Mouse (Mus musculus): ENCODE results near the gene Camk2g. TPM values are rescaled to one million over a fixed set of nuclear protein-coding genes. Genes with fewer than 3 reads are reported as not detected.
A peak's percentile ranks its signal among the peaks of the same experiment; 100 is the strongest.

Camk2g gene
- total and polyA plus RNA-seq, 3 experiments: 14.1 to 27.1 TPM; not detected in 1

DNA sequence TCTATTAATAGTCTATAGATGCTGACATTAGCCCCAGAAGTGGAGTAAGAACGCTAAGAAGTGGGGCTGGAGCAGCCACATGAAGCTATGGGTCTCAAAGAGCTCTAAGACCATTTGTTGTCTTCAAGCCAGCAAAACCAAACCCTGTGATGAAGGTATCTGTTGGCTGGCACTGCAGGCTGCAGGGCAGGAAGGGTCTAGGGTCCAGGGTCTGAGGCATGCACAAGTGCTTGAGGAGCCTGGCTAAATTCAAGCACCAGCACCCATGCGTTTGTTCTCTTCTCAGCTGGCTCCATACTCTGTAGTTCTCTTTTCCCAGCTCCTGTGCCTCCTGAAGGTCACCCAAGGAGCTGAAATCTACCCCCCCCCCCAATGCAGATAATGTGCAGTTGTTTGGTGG lies 58.8 kb downstream of the Camk2g start:
- peaks cover 28 to 45% of the 10 kb centered on the region in 2 experiments for H3K4me1 ChIP-seq (ENCODE audit: control insufficient read depth in 1 of 2, insufficient read depth in 2 of 2, low read length in 2 of 2)
- no peak for TF ChIP-seq ZNF384 (IDR thresholded peaks at IDR 0.05; ENCODE audit: low read depth, low read length)
- TF ChIP-seq EP300 (IDR thresholded peaks at IDR 0.05; ENCODE audit: low read depth in 1 of 2, low read length in 2 of 2): no peak
- no peak for TF ChIP-seq MAFK (IDR thresholded peaks at IDR 0.05; ENCODE audit: borderline replicate concordance, low read depth, low read length)
- no peak for TF ChIP-seq RAD21 (IDR thresholded peaks at IDR 0.05; ENCODE audit: low read depth, low read length)
- no peak for TF ChIP-seq KAT2A (conservative IDR thresholded peaks at IDR 0.05; ENCODE audit: low read depth, low read length)
- no peak for TF ChIP-seq E2F4 (IDR thresholded peaks at IDR 0.05; ENCODE audit: borderline replicate concordance, low read depth, low read length)
- no peak for TF ChIP-seq ETS1 (IDR thresholded peaks at IDR 0.05; ENCODE audit: low read depth, low read length)
- TF ChIP-seq NELFE (IDR thresholded peaks at IDR 0.05; ENCODE audit: low read depth, low read length): no peak
- TF ChIP-seq MAZ (IDR thresholded peaks at IDR 0.05; ENCODE audit: low read depth, low read length): no peak
- TF ChIP-seq POLR2AphosphoS5 (IDR thresholded peaks at IDR 0.05; ENCODE audit: borderline replicate concordance, low read depth, low read length): no peak
- TF ChIP-seq POLR2AphosphoS2 (IDR thresholded peaks at IDR 0.05; ENCODE audit: low read length): no peak
- no peak for TF ChIP-seq CHD1 (IDR thresholded peaks at IDR 0.05; ENCODE audit: low read depth, low read length)
- no peaks in the 10 kb centered on the region for H3K27me3 ChIP-seq (ENCODE audit: control insufficient read depth in 1 of 2, insufficient read depth in 2 of 2, low read length in 2 of 2)
- DNase-seq (ENCODE audit: low read depth, low spot score): no peak
- H3K36me3 ChIP-seq (ENCODE audit: control insufficient read depth in 1 of 2, insufficient read depth in 2 of 2, low read length in 2 of 2): peaks cover 11 to 38% of the 10 kb centered on the region in 2 experiments
- peaks cover 17% of the 10 kb centered on the region for H3K79me2 ChIP-seq (ENCODE audit: control insufficient read depth, insufficient read depth, low read length, poor library complexity)
- no peak overlapping the region for H3K4me3 ChIP-seq (ENCODE audit: control insufficient read depth in 1 of 2, insufficient read depth in 1 of 2, low read depth in 2 of 2, low read length in 2 of 2)
- peak overlapping the region; percentile 18; the same call in 1 of the 2 replicates for H3K9ac ChIP-seq (ENCODE audit: control insufficient read depth, low read depth, low read length, poor library complexity, severe bottlenecking)
- no peaks in the 10 kb centered on the region for H3K9me3 ChIP-seq (replicated peaks; ENCODE audit: insufficient read depth, low read length)
- peak overlapping the region; percentile 66 for H3K27ac ChIP-seq (ENCODE audit: control insufficient read depth, low read depth, low read length)

DNA sequence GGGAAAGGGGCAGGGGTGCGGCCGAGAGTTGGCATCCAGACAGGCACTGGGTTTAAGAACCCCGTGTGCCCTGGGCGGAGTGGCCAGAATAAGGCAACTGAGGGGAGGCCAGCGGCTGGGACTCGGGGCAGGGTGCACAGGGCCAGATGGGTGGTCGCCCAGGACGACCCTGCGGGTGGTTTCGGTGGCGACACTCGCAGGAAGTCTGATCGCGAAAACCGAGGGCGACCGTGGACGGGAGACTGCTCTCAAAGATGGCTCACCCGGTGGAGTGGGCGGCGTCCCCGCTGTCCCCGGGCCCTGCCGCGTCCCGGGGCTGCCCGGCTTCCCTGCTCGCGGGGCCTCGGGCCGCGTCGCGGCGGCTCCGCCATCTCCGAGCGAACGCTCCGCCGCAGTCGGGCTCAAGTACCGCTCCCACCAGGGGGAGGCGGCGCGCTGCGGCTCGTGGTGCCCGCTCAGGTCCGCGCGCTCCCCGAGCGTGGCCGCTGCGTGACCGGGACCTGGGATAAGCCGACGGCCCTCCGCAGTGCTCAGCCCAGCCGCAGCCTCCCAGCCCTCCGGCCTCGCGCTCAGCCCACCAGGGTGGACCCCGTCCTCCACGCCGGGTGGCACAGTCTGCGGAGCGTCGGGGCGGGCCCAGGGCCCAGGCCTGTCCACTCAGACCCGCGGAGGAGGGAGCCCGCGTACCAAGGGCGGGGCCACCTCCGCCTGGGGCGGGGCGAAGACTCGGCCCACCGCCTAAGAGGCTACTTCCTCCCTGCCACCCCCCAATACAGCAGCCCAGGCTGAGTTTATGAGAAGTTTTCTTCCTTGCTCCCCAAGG lies 59.7 kb downstream of the Camk2g start, which contains the start of gene Ndst2:
Gene Ndst2 (minus strand): TSS at position 611 of the 823 bp plus-strand sequence.
- Histone ChIP-seq H3K9ac (ENCODE audit: control insufficient read depth, low read depth, low read length, poor library complexity, severe bottlenecking) (peak within 1 kb of the TSS; percentile 96), H3K27ac (ENCODE audit: control insufficient read depth, low read depth, low read length) (peak within 1 kb of the TSS; percentile 99), H3K36me3 (ENCODE audit: control insufficient read depth in 1 of 2, insufficient read depth in 2 of 2, low read length in 2 of 2) (peaks cover 20 to 46% of the 10 kb centered on the region in 2 experiments), H3K27me3 (ENCODE audit: control insufficient read depth in 1 of 2, insufficient read depth in 2 of 2, low read length in 2 of 2) (no peaks in the 10 kb centered on the region), H3K4me3 (ENCODE audit: control insufficient read depth in 1 of 2, insufficient read depth in 1 of 2, low read depth in 2 of 2, low read length in 2 of 2) (peak within 1 kb of the TSS; percentile 78 to 90), H3K79me2 (ENCODE audit: control insufficient read depth, insufficient read depth, low read length, poor library complexity) (peaks cover 26% of the 10 kb centered on the region), H3K9me3 (replicated peaks; ENCODE audit: insufficient read depth, low read length) (no peaks in the 10 kb centered on the region), H3K4me1 (ENCODE audit: control insufficient read depth in 1 of 2, insufficient read depth in 2 of 2, low read length in 2 of 2) (peaks cover 33 to 49% of the 10 kb centered on the region in 2 experiments)
- peak; percentile 94 for DNase-seq (ENCODE audit: low read depth, low spot score)
- TF ChIP-seq MYC (IDR thresholded peaks at IDR 0.05; ENCODE audit: low read depth, low read length): no peak
- TF ChIP-seq POLR2A (IDR thresholded peaks at IDR 0.05; ENCODE audit: control insufficient read depth in 1 of 2, insufficient read depth in 1 of 2, low read depth in 1 of 2, low read length in 2 of 2, poor library complexity in 1 of 2): peak; percentile 72 to 95
- TF ChIP-seq MEF2A (IDR thresholded peaks at IDR 0.05; ENCODE audit: extremely low read depth, insufficient replicate concordance, low read depth, low read length, poor library complexity, severe bottlenecking): no peak
- TF ChIP-seq CHD2 (IDR thresholded peaks at IDR 0.05; ENCODE audit: low read length): no peak
- TF ChIP-seq ZNF384 (IDR thresholded peaks at IDR 0.05; ENCODE audit: low read depth, low read length): no peak
- TF ChIP-seq TAL1 (IDR thresholded peaks at IDR 0.05; ENCODE audit: low read length): no peak
- TF ChIP-seq TCF12 (IDR thresholded peaks at IDR 0.05; ENCODE audit: low read depth, low read length): peak; percentile 65
- TF ChIP-seq HCFC1 (IDR thresholded peaks at IDR 0.05; ENCODE audit: low read depth, low read length): peak; percentile 50; the same call in 1 of the 2 replicates
- TF ChIP-seq ZMIZ1 (IDR thresholded peaks at IDR 0.05; ENCODE audit: low read depth, low read length): peak; percentile 91
- TF ChIP-seq NRF1 (IDR thresholded peaks at IDR 0.05; ENCODE audit: insufficient read depth, low read depth, low read length, poor library complexity, severe bottlenecking): 0 out of 2 replicates have a peak, but pooled peaks have one; percentile 6
- 0 out of 2 replicates have a peak, but pooled peaks have one; percentile 10 for TF ChIP-seq POLR2AphosphoS5 (IDR thresholded peaks at IDR 0.05; ENCODE audit: borderline replicate concordance, low read depth, low read length)
- no peak for TF ChIP-seq ETS1 (IDR thresholded peaks at IDR 0.05; ENCODE audit: low read depth, low read length)
- peak; percentile 37; the same call in 1 of the 2 replicates for TF ChIP-seq MAX (IDR thresholded peaks at IDR 0.05; ENCODE audit: low read length)
- peak; percentile 61 for TF ChIP-seq NELFE (IDR thresholded peaks at IDR 0.05; ENCODE audit: low read depth, low read length)
- TF ChIP-seq MXI1 (IDR thresholded peaks at IDR 0.05; ENCODE audit: low read depth, low read length): no peak
- TF ChIP-seq JUND (IDR thresholded peaks at IDR 0.05; ENCODE audit: low read depth, low read length): no peak
- no peak for TF ChIP-seq CTCF (IDR thresholded peaks at IDR 0.05 in 2 of 3, conservative IDR thresholded peaks at IDR 0.05 in 1 of 3; ENCODE audit: control insufficient read depth in 1 of 3, insufficient read depth in 1 of 3, low read depth in 2 of 3, low read length in 3 of 3, poor library complexity in 1 of 3, severe bottlenecking in 1 of 3)
- TF ChIP-seq MAFK (IDR thresholded peaks at IDR 0.05; ENCODE audit: borderline replicate concordance, low read depth, low read length): no peak
- no peak for TF ChIP-seq EP300 (IDR thresholded peaks at IDR 0.05; ENCODE audit: low read depth in 1 of 2, low read length in 2 of 2)
- 0 out of 2 replicates have a peak, but pooled peaks have one; percentile 42 for TF ChIP-seq TBP (IDR thresholded peaks at IDR 0.05; ENCODE audit: low read depth, low read length)
- peak; percentile 28; the same call in 1 of the 2 replicates for TF ChIP-seq ELF1 (IDR thresholded peaks at IDR 0.05; ENCODE audit: low read depth, low read length)
- no peak; the same call in 1 of the 2 replicates for TF ChIP-seq KAT2A (conservative IDR thresholded peaks at IDR 0.05; ENCODE audit: low read depth, low read length)
- no peak for TF ChIP-seq MYB (IDR thresholded peaks at IDR 0.05; ENCODE audit: low read depth, low read length)
